Mouse (Mus musculus): ENCODE measurements at regions not wholly inside any gene's neighbourhood (a gene's known extent, or its start where the extent isn't known, plus 50 kb on each side); places are given as distances from the start of the nearest gene placed in this dataset.

- no peak for TF ChIP-seq CTCF (IDR thresholded peaks at IDR 0.05; ENCODE audit: insufficient read depth, low read length)
- TF ChIP-seq POLR2A (IDR thresholded peaks at IDR 0.05; ENCODE audit: borderline replicate concordance, extremely low read depth, low read depth, low read length): no peak
Observed at GRCm38 (mm10) chr2:45351529-45352133, 234.4 kb upstream of the Zeb2 start.

Data from lung, adult 2 months (tissue).